Mouse (Mus musculus): ENCODE results near the gene 9930104L06Rik. TPM values are rescaled to one million over a fixed set of nuclear protein-coding genes. Genes with fewer than 3 reads are reported as not detected.

9930104L06Rik gene
- 5.5 and 7.0 TPM in 2 replicates for polyA plus RNA-seq (2012; rRNA removed)

DNA sequence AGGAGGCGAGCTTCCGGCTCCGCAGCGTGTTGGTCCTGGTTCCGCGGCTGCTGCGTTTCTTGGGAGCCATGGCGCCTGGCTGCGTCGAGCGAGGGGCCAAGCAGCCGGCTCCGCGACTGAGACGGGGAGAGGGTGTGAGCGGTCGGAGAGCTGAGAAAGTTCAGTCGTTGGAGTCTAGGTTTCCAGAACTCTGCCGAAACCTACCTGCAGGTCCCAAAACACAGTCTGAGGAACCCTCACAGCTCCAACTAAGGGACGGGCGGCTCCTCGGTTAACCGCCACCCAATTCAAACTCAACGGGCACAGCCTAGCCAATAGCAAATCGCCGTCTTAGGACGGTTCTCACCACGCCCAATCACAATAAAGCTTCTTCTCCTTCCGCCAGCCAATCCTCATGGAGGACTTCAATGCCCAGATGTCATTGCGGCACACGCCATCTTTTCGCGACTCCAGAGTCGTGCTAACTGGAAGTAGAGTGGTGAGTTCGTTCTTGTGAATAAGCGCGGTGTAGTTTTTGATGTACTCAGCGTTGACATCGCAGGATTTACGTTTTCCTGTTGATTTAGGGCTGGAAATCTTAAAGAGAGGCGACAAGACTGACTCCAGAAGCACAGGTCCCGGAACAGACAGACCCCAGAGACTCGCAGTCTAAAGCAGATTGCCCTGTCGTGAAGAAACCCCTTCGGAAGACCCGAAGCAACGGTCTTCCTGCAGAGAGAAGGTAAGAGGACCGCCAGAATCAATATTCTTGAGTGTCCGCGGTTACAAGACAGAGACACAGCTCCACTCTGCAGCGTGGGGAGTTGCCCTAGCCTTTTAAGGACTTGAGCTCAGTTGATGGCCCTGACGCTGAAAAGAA lies at the start of gene 9930104L06Rik:
Gene 9930104L06Rik (plus strand): TSS at position 436 of the 859 bp plus-strand sequence.

DNA sequence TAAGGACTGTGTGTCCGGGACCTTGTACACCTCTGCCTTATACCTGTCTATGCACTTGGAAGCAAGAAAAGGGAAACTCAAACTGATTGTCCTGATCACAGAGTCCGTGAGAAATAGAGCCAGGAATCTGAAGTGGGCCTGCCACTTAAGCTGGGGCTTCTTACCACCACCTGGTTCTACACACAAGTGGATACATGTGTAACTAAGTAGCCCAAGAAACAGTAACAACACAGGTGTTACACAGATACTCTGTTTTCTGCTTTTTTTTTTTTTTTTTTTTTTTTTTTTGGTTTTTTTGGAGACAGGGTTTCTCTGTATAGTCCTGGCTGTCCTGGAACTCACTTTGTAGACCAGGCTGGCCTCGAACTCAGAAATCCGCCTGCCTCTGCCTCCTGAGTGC lies 2.4 kb downstream of the 9930104L06Rik start, which contains the start of gene Cdca8:
Gene Cdca8 (minus strand): TSS at position 101 of the 400 bp plus-strand sequence.

DNA sequence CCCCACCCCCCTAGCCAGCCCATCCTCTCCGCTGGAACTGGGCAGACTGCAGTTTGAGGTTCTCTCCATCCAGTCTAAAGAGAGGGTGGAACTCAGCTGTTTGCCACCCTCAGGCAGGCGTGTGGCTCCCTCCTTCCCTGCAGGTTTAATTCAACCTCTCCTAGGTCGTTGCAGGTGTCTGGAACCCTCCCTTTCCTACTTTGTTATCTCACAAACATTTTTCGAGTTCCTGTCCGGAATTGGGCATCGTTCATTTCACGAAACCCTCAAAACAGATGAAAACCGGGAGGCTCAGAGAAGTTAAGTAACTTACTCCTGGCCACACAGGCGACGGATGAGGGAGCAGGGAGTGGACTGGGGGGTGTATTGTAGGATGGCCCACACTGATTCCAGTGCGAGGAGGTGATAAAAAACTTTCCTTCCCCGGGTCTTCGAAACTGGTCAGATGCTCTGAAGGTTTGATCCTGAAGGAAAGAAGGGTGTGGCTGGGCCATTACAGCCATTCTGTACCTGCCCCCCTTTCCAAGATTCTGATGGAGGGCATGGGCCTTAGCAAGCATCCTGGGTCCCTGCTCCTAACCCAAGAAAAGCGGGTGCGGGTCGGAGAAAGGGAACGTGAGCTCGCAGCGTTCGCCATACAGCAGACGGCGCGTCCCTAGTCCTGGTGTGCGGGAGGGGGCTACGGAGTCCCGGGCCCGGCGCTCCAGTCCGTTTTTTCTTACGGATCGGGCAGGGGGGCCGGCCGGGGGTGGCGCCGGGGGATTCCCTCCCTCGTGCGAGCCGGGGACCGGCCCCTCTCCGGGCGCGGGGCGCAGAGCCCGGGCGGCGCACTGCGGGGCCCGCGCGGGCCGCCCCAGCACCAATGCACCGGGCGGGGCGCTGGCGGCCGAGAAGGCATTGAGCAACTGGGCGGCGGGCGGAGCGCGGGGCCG lies 49.1 kb downstream of the 9930104L06Rik start, which contains the start of gene Rspo1:
Gene Rspo1 (plus strand): TSS at position 760 of the 932 bp plus-strand sequence.

Other genes with a start within 250 kb of the 9930104L06Rik start
- gene Utp11, start 243.4 kb upstream of the 9930104L06Rik start, polyA plus RNA-seq (2012; rRNA removed): 18.1 and 18.4 TPM in 2 replicates
- gene Fhl3, start 236.3 kb upstream of the 9930104L06Rik start, polyA plus RNA-seq (2012; rRNA removed): 2.5 and 3.4 TPM in 2 replicates
- 46.1 and 50.2 TPM in 2 replicates for gene Sf3a3, start 222.3 kb upstream of the 9930104L06Rik start, polyA plus RNA-seq (2012; rRNA removed)
- gene Inpp5b, start 195.2 kb upstream of the 9930104L06Rik start, polyA plus RNA-seq (2012; rRNA removed): 29.7 and 37.7 TPM in 2 replicates
- 8.3 and 9.0 TPM in 2 replicates for gene Mtf1, start 134.9 kb upstream of the 9930104L06Rik start, polyA plus RNA-seq (2012; rRNA removed)
- gene Yrdc, start 86.4 kb upstream of the 9930104L06Rik start, polyA plus RNA-seq (2012; rRNA removed): 19.6 and 27.2 TPM in 2 replicates
- 9.4 and 10.3 TPM in 2 replicates for gene 1110065P20Rik, start 85.9 kb upstream of the 9930104L06Rik start, polyA plus RNA-seq (2012; rRNA removed)
- 0.01 and 0.03 TPM in 2 replicates for gene Maneal, start 74.9 kb upstream of the 9930104L06Rik start, polyA plus RNA-seq (2012; rRNA removed)
- 0.01 TPM in 1 of 2 replicates, not detected in the other for gene Epha10, start 56.1 kb upstream of the 9930104L06Rik start, polyA plus RNA-seq (2012; rRNA removed)
- 62.8 and 68.2 TPM in 2 replicates for gene Cdca8, start 2.3 kb downstream of the 9930104L06Rik start, polyA plus RNA-seq (2012; rRNA removed)
- 0.75 and 0.92 TPM in 2 replicates for gene Rspo1, start 49.4 kb downstream of the 9930104L06Rik start, polyA plus RNA-seq (2012; rRNA removed)
- 29.5 and 31.3 TPM in 2 replicates for gene Gnl2, start 79.5 kb downstream of the 9930104L06Rik start, polyA plus RNA-seq (2012; rRNA removed)
- gene Dnali1, start 128.7 kb downstream of the 9930104L06Rik start, polyA plus RNA-seq (2012; rRNA removed): 0.01 TPM in 1 of 2 replicates, not detected in the other
- gene Snip1, start 129.6 kb downstream of the 9930104L06Rik start, polyA plus RNA-seq (2012; rRNA removed): 8.4 and 10.2 TPM in 2 replicates
- 12.4 and 16.9 TPM in 2 replicates for gene Meaf6, start 148.1 kb downstream of the 9930104L06Rik start, polyA plus RNA-seq (2012; rRNA removed)
- 0.85 and 0.89 TPM in 2 replicates for gene Zc3h12a, start 190.8 kb downstream of the 9930104L06Rik start, polyA plus RNA-seq (2012; rRNA removed)